Mouse (Mus musculus) bone marrow, adult 2 months (tissue): ENCODE measurements around the gene Dnal4.

Experiments used
- CTCF ChIP-seq: fragments of 200-500 bp; IDR thresholded peaks from 2 replicates; pipeline ENCODE4 v1.5.1; 2011; ENCODE audit warnings: low read length, control low read depth; ENCODE audit not compliant: control insufficient read depth, insufficient read depth
- POLR2A ChIP-seq: fragments of 200-500 bp; IDR thresholded peaks from 2 replicates; pipeline ENCODE4 v1.6.1; 2011; ENCODE audit warnings: low read depth, mild to moderate bottlenecking, control low read depth, low read length, borderline replicate concordance; ENCODE audit not compliant: control insufficient read depth

GRCm38 (mm10) chr15:79801646-79802045 lies 24.0 kb upstream of the Dnal4 start:
- TF ChIP-seq CTCF (no peak), POLR2A (no peak)
